16 mouse cellular contexts compared by ENCODE assay signal in genomic region chr7:137066211-137066610, GRCm38 (mm10).
"Had no signal": no experiment of that assay in that cellular context is flagged by ENCODE, and none has a peak within 500 bp of the region (broad histone marks: within the 10 kb centered on the region; RNA-seq: fewer than 3 reads in every experiment).

No protein-coding gene starts in this region.

- H3K27ac ChIP-seq: midbrain, embryonic 10.5 days; midbrain, embryonic 12.5 days; neural tube, embryonic 13.5 days; neural tube, embryonic 15.5 days; stomach, embryonic 15.5 days; stomach, postnatal 0 days had no signal

- H3K4me3 ChIP-seq: midbrain, embryonic 10.5 days; midbrain, embryonic 12.5 days; myocyte; neural tube, embryonic 13.5 days; neural tube, embryonic 15.5 days; stomach, embryonic 15.5 days had no signal

- DNase-seq: lung, adult 18-20 months; lung, embryonic 14.5 days; lung, postnatal 10 days; lung, postnatal 4 days; midbrain, embryonic 14.5 days; right cerebral cortex, postnatal 14 days; thymus, adult 18-20 months; thymus, postnatal 14 days; thymus, postnatal 36 days had no signal
